Mouse (Mus musculus) lung, postnatal 0 days (tissue): Measurements from ENCODE around the gene Gm9918.

Experiments
- CTCF ChIP-seq: IDR thresholded peaks from 2 replicates; pipeline ENCODE4 v1.5.1; 2016; ENCODE audit warnings: antibody characterized with exemption, mild to moderate bottlenecking
- EP300 ChIP-seq: IDR thresholded peaks from 2 replicates; pipeline ENCODE4 v1.6.1; 2016; ENCODE audit warnings: antibody characterized with exemption, mild to moderate bottlenecking, control low read depth

- TF ChIP-seq EP300: no peak
- no peak for TF ChIP-seq CTCF
Observed at GRCm38 (mm10) chr15:102232764-102233163, 37.6 kb upstream of the Gm9918 start.
